Mouse (Mus musculus): ENCODE data around the gene Zfp592.
"Not testable (repeated sequence)": the region's sequence is repeated elsewhere in the genome, so short reads cannot be mapped to it uniquely, and the experiment has no call there.

GRCm38 (mm10) chr7:80973638-80974015, 19.9 kb upstream of the Zfp592 start:
- TF ChIP-seq CTCF (IDR thresholded peaks at IDR 0.05; ENCODE audit: borderline replicate concordance, insufficient read depth, low read depth, low read length); POLR2A (IDR thresholded peaks at IDR 0.05; ENCODE audit: borderline replicate concordance, insufficient read depth, low read length): not testable (repeated sequence)
